Mouse (Mus musculus) testis, adult 2 months (tissue): ENCODE measurements around the gene Dnm3.

Experiments used
- CTCF ChIP-seq: fragments of 200-500 bp; IDR thresholded peaks from 2 replicates; pipeline ENCODE4 v1.5.1; 2012; ENCODE audit warnings: low read depth, mild to moderate bottlenecking, inconsistent platforms, low read length, moderate library complexity; ENCODE audit not compliant: control insufficient read depth, insufficient read depth, insufficient replicate concordance
- POLR2A ChIP-seq: fragments of 200-500 bp; IDR thresholded peaks from 2 replicates; pipeline ENCODE4 v1.6.1; 2012; ENCODE audit warnings: low read depth, mild to moderate bottlenecking, inconsistent platforms, low read length, moderate library complexity; ENCODE audit not compliant: control insufficient read depth

DNA sequence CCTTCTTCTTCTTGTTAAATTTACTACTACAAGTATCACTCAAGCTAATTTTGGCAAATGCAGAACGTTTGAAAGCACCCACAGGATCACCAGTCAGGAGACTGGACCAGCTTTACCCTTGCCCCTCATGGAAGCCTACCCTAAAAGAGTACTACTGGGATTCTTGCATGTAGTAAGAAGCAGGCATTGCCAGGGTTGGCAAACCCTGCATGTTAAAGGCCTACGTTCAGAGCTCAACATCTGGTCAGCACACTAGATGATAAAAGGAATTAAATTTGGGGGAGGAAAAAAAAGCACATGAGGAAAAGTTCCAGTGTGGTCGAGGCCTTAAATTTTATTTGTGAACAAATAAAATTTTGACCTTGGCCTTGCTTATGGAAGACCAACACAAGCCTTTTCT is 239.2 kb downstream of the Dnm3 start:
- no peak for TF ChIP-seq CTCF
- TF ChIP-seq POLR2A = no peak
